Mouse (Mus musculus) cerebellum, postnatal 25 days (tissue): ENCODE data around the gene Lyrm4.

Experiments
- DNase-seq, 2 experiments: peaks; one replicate each; pipeline ENCODE4 v3.0.0; 2021; ENCODE audit warnings: mixed read lengths in 2 of 2

Lyrm4 gene

GRCm38 (mm10) chr13:36096684-36097383 is 20.5 kb downstream of the Lyrm4 start:
- no peak for DNase-seq

- DNase-seq = no peak
Measured at GRCm38 (mm10) chr13:36088168-36088567, 29.2 kb downstream of the Lyrm4 start.

- DNase-seq = no peak
Measured at GRCm38 (mm10) chr13:36087427-36087826, 29.9 kb downstream of the Lyrm4 start.

GRCm38 (mm10) chr13:36086608-36087391 is 30.5 kb downstream of the Lyrm4 start:
- no peak for DNase-seq

- no peak for DNase-seq
Measured at GRCm38 (mm10) chr13:36085971-36086370, 31.4 kb downstream of the Lyrm4 start.

GRCm38 (mm10) chr13:36084701-36085100 is 32.6 kb downstream of the Lyrm4 start:
- DNase-seq = no peak

- DNase-seq = no peak
Measured at GRCm38 (mm10) chr13:36081591-36081990, 35.7 kb downstream of the Lyrm4 start.

- DNase-seq = no peak
Measured at GRCm38 (mm10) chr13:36074484-36074883, 42.8 kb downstream of the Lyrm4 start.

GRCm38 (mm10) chr13:36066676-36067075 is 50.6 kb downstream of the Lyrm4 start:
- no peak for DNase-seq

- DNase-seq = no peak
Measured at GRCm38 (mm10) chr13:36057489-36057888, 59.8 kb downstream of the Lyrm4 start.

- no peak for DNase-seq
Measured at GRCm38 (mm10) chr13:36056925-36057324, 60.4 kb downstream of the Lyrm4 start.

- DNase-seq = no peak
Measured at GRCm38 (mm10) chr13:36056509-36056908, 60.8 kb downstream of the Lyrm4 start.

GRCm38 (mm10) chr13:36035528-36035927 is 81.8 kb downstream of the Lyrm4 start:
- DNase-seq = no peak

GRCm38 (mm10) chr13:36031959-36032358 is 85.4 kb downstream of the Lyrm4 start:
- no peak for DNase-seq

- peak; percentile 38 to 82 for DNase-seq
Measured at GRCm38 (mm10) chr13:36019309-36020274, 97.7 kb downstream of the Lyrm4 start.

GRCm38 (mm10) chr13:36018017-36018416 is 99.3 kb downstream of the Lyrm4 start:
- no peak for DNase-seq

GRCm38 (mm10) chr13:36015636-36016035 is 101.7 kb downstream of the Lyrm4 start:
- no peak for DNase-seq

- DNase-seq = no peak
Measured at GRCm38 (mm10) chr13:36009981-36010380, 107.3 kb downstream of the Lyrm4 start.

- no peak for DNase-seq
Measured at GRCm38 (mm10) chr13:36000798-36001197, 116.5 kb downstream of the Lyrm4 start.

- DNase-seq = no peak
Measured at GRCm38 (mm10) chr13:35997606-35998005, 119.7 kb downstream of the Lyrm4 start.

- no peak for DNase-seq
Measured at GRCm38 (mm10) chr13:35995696-35996426, 121.5 kb downstream of the Lyrm4 start.

GRCm38 (mm10) chr13:35995231-35995630 is 122.1 kb downstream of the Lyrm4 start:
- no peak for DNase-seq
